ENCODE assay signal across 18 mouse cellular contexts in the genomic region with DNA sequence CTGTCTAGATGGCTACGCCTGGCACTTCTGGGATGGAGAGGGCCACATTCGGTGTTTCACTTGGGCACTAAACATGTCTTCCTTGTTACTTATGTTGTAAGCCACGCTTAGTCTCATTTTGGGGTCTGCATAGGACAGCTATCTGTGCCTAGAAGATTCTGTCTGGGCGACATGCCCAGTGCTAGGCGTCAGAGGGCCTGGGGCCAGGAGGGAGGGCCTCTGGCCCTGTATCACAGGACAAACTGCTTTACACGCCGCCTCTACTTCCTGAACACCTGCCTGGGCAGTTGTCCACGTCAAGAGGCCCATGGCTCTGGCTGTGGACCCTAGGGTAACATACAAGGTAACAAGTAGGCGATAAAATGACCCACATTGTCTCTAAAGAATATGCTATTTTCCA. TPM values are rescaled to one million over a fixed set of nuclear protein-coding genes. Genes with fewer than 3 reads are reported as not detected.
DNase-seq lines count a peak whose midpoint lies in the region; ATAC-seq and TF ChIP-seq lines count a peak whose summit lies in the region.
"Had no signal": no experiment of that assay in that cellular context is flagged by ENCODE, and none has a peak within 500 bp of the region (broad histone marks: within the 10 kb centered on the region; RNA-seq: fewer than 3 reads in every experiment).

No protein-coding gene starts in this region.

- H3K27me3 ChIP-seq in kidney, embryonic 16.5 days (ENCODE audit: insufficient read depth, low read length) = no peaks in the 10 kb centered on the region
- H3K27me3 ChIP-seq: limb, embryonic 13.5 days had no signal

- no peak overlapping the region for H3K4me3 ChIP-seq in layer of hippocampus, adult 2 months
- H3K4me3 ChIP-seq in kidney, embryonic 16.5 days (ENCODE audit: low read length) = no peak overlapping the region
- H3K4me3 ChIP-seq: hindbrain, embryonic 10.5 days; limb, embryonic 13.5 days had no signal

- H3K9ac ChIP-seq in kidney, embryonic 16.5 days (replicated peaks; ENCODE audit: low read length) = no peak overlapping the region
- H3K9ac ChIP-seq: forebrain, postnatal 0 days; limb, embryonic 13.5 days had no signal

- ATAC-seq in kidney, embryonic 16.5 days (ENCODE audit: low FRiP score, low TSS enrichment) = no peak
- ATAC-seq: forebrain, postnatal 0 days; intestine, embryonic 16.5 days had no signal

- 71% methylated on average over 9 of the region's 9 CpGs for WGBS in kidney, embryonic 16.5 days

- H3K36me3 ChIP-seq in kidney, embryonic 16.5 days (ENCODE audit: insufficient read depth, low read length) = no peaks in the 10 kb centered on the region

- peak; percentile 29 to 39 for DNase-seq in cerebellum, adult 18-20 months
- no peak for DNase-seq in cerebellum, adult 9-11 months
- DNase-seq in layer of hippocampus, adult 2 months (ENCODE audit: low spot score in 2 of 2) = no peak
- no peak for DNase-seq in layer of hippocampus, adult 9-11 months
- peak; percentile 59 to 77 for DNase-seq in heart, postnatal 10 days
- peak; percentile 54 for DNase-seq in lung, postnatal 36 days
- DNase-seq in gastrocnemius, adult 18-20 months (ENCODE audit: low spot score) = no peak
- DNase-seq: embryo, embryonic 11 days; forebrain, postnatal 0 days; gastrocnemius, postnatal 14 days; kidney, postnatal 14 days; retina, postnatal 1 day; spleen, adult 18-20 months had no signal

- no peak overlapping the region for H3K4me2 ChIP-seq in kidney, embryonic 16.5 days (replicated peaks; ENCODE audit: low read depth, low read length)
- H3K4me2 ChIP-seq: limb, embryonic 13.5 days had no signal

- H3K27ac ChIP-seq in layer of hippocampus, adult 2 months = peak overlapping the region; percentile 92
- no peak overlapping the region for H3K27ac ChIP-seq in kidney, embryonic 16.5 days (ENCODE audit: low read length)
- H3K27ac ChIP-seq: hindbrain, embryonic 10.5 days; limb, embryonic 13.5 days; macrophage had no signal

- intact Hi-C loops in heart, postnatal 10 days (cut with DNase I) = no loop called here

- H3K9me3 ChIP-seq in kidney, embryonic 16.5 days (ENCODE audit: low read length) = no peaks in the 10 kb centered on the region
- H3K9me3 ChIP-seq: hindbrain, embryonic 10.5 days; limb, embryonic 13.5 days had no signal

- TF ChIP-seq CTCF in layer of hippocampus, adult 2 months (conservative IDR thresholded peaks at IDR 0.05) = no peak

- H3K4me1 ChIP-seq in kidney, embryonic 16.5 days (ENCODE audit: insufficient read depth, low read length) = peaks cover 71% of the 10 kb centered on the region

RNA-seq across cellular contexts. Expression of a gene that starts 5.0 kb away (rescaled TPM):
- 1 to 10 TPM; 2.1 to 2.4 TPM for total RNA-seq in layer of hippocampus, adult 2 months (2021)
- total RNA-seq in heart, postnatal 10 days (2021) = 1 to 10 TPM; 2.5 to 2.6 TPM
- polyA plus RNA-seq in kidney, embryonic 16.5 days (2015; fragmentation: Nextera tagmentation; extraction: Ambion mirVana) = 6.8 and 8.0 TPM in 2 replicates
- under 1 TPM; 0.59 to 0.82 TPM for total RNA-seq in gastrocnemius, adult 18-20 months (2021)
- polyA plus RNA-seq: macrophage had no signal

RNA-seq across cellular contexts. Expression of a gene that starts 22.9 kb away (rescaled TPM):
- total RNA-seq in layer of hippocampus, adult 2 months (2021) = under 1 TPM in 1 of 2 experiments, not detected in 1; 0.18 TPM
- under 1 TPM; 0.74 to 0.93 TPM for total RNA-seq in heart, postnatal 10 days (2021)
- 0.60 and 0.92 TPM in 2 replicates for polyA plus RNA-seq in kidney, embryonic 16.5 days (2015; fragmentation: Nextera tagmentation; extraction: Ambion mirVana)
- under 1 TPM; 0.12 to 0.21 TPM for total RNA-seq in gastrocnemius, adult 18-20 months (2021)
- total RNA-seq: forebrain, postnatal 0 days had no signal

RNA-seq across cellular contexts. Expression of a gene that starts 32.3 kb away (rescaled TPM):
- total RNA-seq in layer of hippocampus, adult 2 months (2021) = 10 to 100 TPM; 17.1 to 18.1 TPM
- total RNA-seq in heart, postnatal 10 days (2021) = 1 to 10 TPM; 9.9 to 10.0 TPM
- 44.1 and 46.1 TPM in 2 replicates for polyA plus RNA-seq in kidney, embryonic 16.5 days (2015; fragmentation: Nextera tagmentation; extraction: Ambion mirVana)
- 10 to 100 TPM in 1 of 2 experiments, 1 to 10 TPM in 1; 9.6 to 10.4 TPM for total RNA-seq in gastrocnemius, adult 18-20 months (2021)

RNA-seq across cellular contexts. Expression of a gene that starts 50.5 kb away (rescaled TPM):
- total RNA-seq in layer of hippocampus, adult 2 months (2021) = 10 to 100 TPM; 11.5 to 12.8 TPM
- 10 to 100 TPM; 33.7 to 37.2 TPM for total RNA-seq in heart, postnatal 10 days (2021)
- 6.6 and 6.7 TPM in 2 replicates for polyA plus RNA-seq in kidney, embryonic 16.5 days (2015; fragmentation: Nextera tagmentation; extraction: Ambion mirVana)
- 10 to 100 TPM; 21.8 to 28.9 TPM for total RNA-seq in gastrocnemius, adult 18-20 months (2021)

RNA-seq across cellular contexts. Expression of a gene that starts 56.4 kb away (rescaled TPM):
- 10 to 100 TPM; 56.5 to 63.1 TPM for total RNA-seq in layer of hippocampus, adult 2 months (2021)
- 10 to 100 TPM; 20.6 to 21.5 TPM for total RNA-seq in heart, postnatal 10 days (2021)
- 10.8 and 13.5 TPM in 2 replicates for polyA plus RNA-seq in kidney, embryonic 16.5 days (2015; fragmentation: Nextera tagmentation; extraction: Ambion mirVana)
- total RNA-seq in gastrocnemius, adult 18-20 months (2021) = 10 to 100 TPM in 1 of 2 experiments, 1 to 10 TPM in 1; 7.6 to 12.0 TPM

Comparison
In these comparisons a context has a peak if more than half of its experiments do, and no peak if none do; other contexts are left out.
1. DNase-seq: peak in cerebellum, adult 18-20 months (2 of 2), heart, postnatal 10 days (2 of 2) and lung, postnatal 36 days (single experiment); none in cerebellum, adult 9-11 months (single experiment), layer of hippocampus, adult 2 months (0 of 2), layer of hippocampus, adult 9-11 months (single experiment) and gastrocnemius, adult 18-20 months (single experiment).